Mouse (Mus musculus) thymus, postnatal 36 days (tissue): Measurements from ENCODE around the gene Prdx2.

ENCODE experiments used
- DNase-seq, 2 experiments: peaks; one replicate each; pipeline ENCODE4 v3.0.0; 2022; ENCODE audit warnings: mixed read lengths in 2 of 2

Gene Prdx2

GRCm38 (mm10) chr8:84949753-84950152, 19.6 kb upstream of the Prdx2 start:
- no peak for DNase-seq

- no peak for DNase-seq
Observed at GRCm38 (mm10) chr8:84952612-84953255, 16.7 kb upstream of the Prdx2 start.

- peak; percentile 51 to 62 for DNase-seq
Observed at GRCm38 (mm10) chr8:84956768-84957167, 12.6 kb upstream of the Prdx2 start.

GRCm38 (mm10) chr8:84959811-84960210, 9.6 kb upstream of the Prdx2 start:
- DNase-seq: no peak

- DNase-seq: no peak
Observed at GRCm38 (mm10) chr8:84963952-84964351, 5.4 kb upstream of the Prdx2 start.

- peak; percentile 86 to 90 for DNase-seq
Observed at GRCm38 (mm10) chr8:84965731-84966291, 3.6 kb upstream of the Prdx2 start.

- peak; percentile 29 to 58 for DNase-seq
Observed at GRCm38 (mm10) chr8:84966603-84967002, 2.8 kb upstream of the Prdx2 start.

GRCm38 (mm10) chr8:84967532-84968304, 1.7 kb upstream of the Prdx2 start:
- no peak for DNase-seq

GRCm38 (mm10) chr8:84968650-84969049, 737 bp upstream of the Prdx2 start:
- DNase-seq: no peak

- DNase-seq: no peak
Observed at GRCm38 (mm10) chr8:84970135-84970790, 876 bp downstream of the Prdx2 start.

- no peak for DNase-seq
Observed at GRCm38 (mm10) chr8:84970913-84971312, 1.5 kb downstream of the Prdx2 start.

GRCm38 (mm10) chr8:84973079-84973478, 3.7 kb downstream of the Prdx2 start:
- no peak for DNase-seq

- peak in 1 of 2 experiments; percentile 30 for DNase-seq
Observed at GRCm38 (mm10) chr8:84973803-84974542, 4.6 kb downstream of the Prdx2 start.

- no peak for DNase-seq
Observed at GRCm38 (mm10) chr8:84974543-84975142, 5.3 kb downstream of the Prdx2 start.

GRCm38 (mm10) chr8:84975434-84975833, 6.0 kb downstream of the Prdx2 start:
- peak; percentile 83 to 84 for DNase-seq

GRCm38 (mm10) chr8:84976031-84976762, 6.8 kb downstream of the Prdx2 start:
- DNase-seq: peak; percentile 92 to 93

GRCm38 (mm10) chr8:84976763-84977434, 7.5 kb downstream of the Prdx2 start:
- no peak for DNase-seq

GRCm38 (mm10) chr8:84977435-84978247, 8.3 kb downstream of the Prdx2 start:
- peak; percentile 82 to 84 for DNase-seq

- DNase-seq: peak; percentile 92 to 97
Observed at GRCm38 (mm10) chr8:84978248-84978940, 9.0 kb downstream of the Prdx2 start, which contains the start of gene Junb. Gene Junb (minus strand): TSS chr8:84978718.
